Comparison of ENCODE assay signal across 9 mouse cellular contexts in genomic region chr9:27288442-27288841, GRCm38 (mm10). TPM values are rescaled to one million over a fixed set of nuclear protein-coding genes. Genes with fewer than 3 reads are reported as not detected.
DNase-seq lines count a peak whose midpoint lies in the region; ATAC-seq lines count a peak whose summit lies in the region.
"Had no signal": no experiment of that assay in that cellular context is flagged by ENCODE, and none has a peak within 500 bp of the region (broad histone marks: within the 10 kb centered on the region; RNA-seq: fewer than 3 reads in every experiment).

No protein-coding gene starts in this region.

- H3K27ac ChIP-seq in limb, embryonic 11.5 days (replicated peaks; ENCODE audit: low read depth, low read length), result no peak overlapping the region
- H3K27ac ChIP-seq in limb, embryonic 10.5 days, result no peak overlapping the region
- H3K27ac ChIP-seq in forebrain, embryonic 16.5 days (ENCODE audit: low read length), result no peak overlapping the region
- H3K27ac ChIP-seq in midbrain, embryonic 16.5 days (ENCODE audit: low read length), result no peak overlapping the region
- H3K27ac ChIP-seq: liver, embryonic 14.5 days had no signal

- ATAC-seq in limb, embryonic 11.5 days (ENCODE audit: insufficient number of reproducible peaks, low FRiP score, low TSS enrichment, low read depth), result no peak
- ATAC-seq in forebrain, embryonic 16.5 days, result peak; percentile 82
- peak; percentile 84 for ATAC-seq in midbrain, embryonic 16.5 days

- 0 out of 2 replicates have a peak overlapping the region, but pooled peaks have one; percentile 4 for H3K4me2 ChIP-seq in limb, embryonic 11.5 days (ENCODE audit: low read depth, severe bottlenecking)
- H3K4me2 ChIP-seq in forebrain, embryonic 16.5 days (ENCODE audit: low read length), result no peak overlapping the region
- H3K4me2 ChIP-seq in midbrain, embryonic 16.5 days (ENCODE audit: low read length), result no peak overlapping the region

- no peaks in the 10 kb centered on the region for H3K9me3 ChIP-seq in limb, embryonic 11.5 days (ENCODE audit: control insufficient read depth, low read length)
- no peaks in the 10 kb centered on the region for H3K9me3 ChIP-seq in limb, embryonic 10.5 days (replicated peaks)
- no peaks in the 10 kb centered on the region for H3K9me3 ChIP-seq in forebrain, embryonic 16.5 days (ENCODE audit: control insufficient read depth, low read length)
- no peaks in the 10 kb centered on the region for H3K9me3 ChIP-seq in midbrain, embryonic 16.5 days (replicated peaks; ENCODE audit: control insufficient read depth, low read length, poor library complexity, severe bottlenecking)

- no peaks in the 10 kb centered on the region for H3K4me1 ChIP-seq in limb, embryonic 11.5 days (ENCODE audit: control insufficient read depth, insufficient read depth, low read length)
- H3K4me1 ChIP-seq in limb, embryonic 10.5 days, result no peaks in the 10 kb centered on the region
- H3K4me1 ChIP-seq in forebrain, embryonic 16.5 days (replicated peaks; ENCODE audit: control insufficient read depth, insufficient read depth, low read length), result peaks cover 13% of the 10 kb centered on the region
- 0 out of 2 replicates have a peak, but pooled peaks cover 2% of the 10 kb centered on the region for H3K4me1 ChIP-seq in midbrain, embryonic 16.5 days (ENCODE audit: control insufficient read depth, insufficient read depth, low read length)

- peak; percentile 43 for DNase-seq in cerebellum, adult 9-11 months
- no peak for DNase-seq in cerebellum, adult 11 months
- no peak for DNase-seq in limb, embryonic 11.5 days (ENCODE audit: low spot score)
- DNase-seq in limb, embryonic 10.5 days (ENCODE audit: low spot score), result no peak
- no peak for DNase-seq in T-cell, adult 2 months (ENCODE audit: low spot score)
- DNase-seq in spleen, postnatal 4 days (ENCODE audit: low spot score in 2 of 2), result no peak

- H3K9ac ChIP-seq in limb, embryonic 11.5 days (ENCODE audit: low read length), result no peak overlapping the region
- no peak overlapping the region for H3K9ac ChIP-seq in forebrain, embryonic 16.5 days (replicated peaks; ENCODE audit: low read depth, low read length)
- H3K9ac ChIP-seq in midbrain, embryonic 16.5 days (ENCODE audit: low read depth, low read length), result no peak overlapping the region
- H3K9ac ChIP-seq: liver, embryonic 14.5 days had no signal

- H3K36me3 ChIP-seq in limb, embryonic 11.5 days (ENCODE audit: control insufficient read depth, insufficient read depth, low read length), result no peaks in the 10 kb centered on the region
- H3K36me3 ChIP-seq in limb, embryonic 10.5 days, result no peaks in the 10 kb centered on the region
- H3K36me3 ChIP-seq in forebrain, embryonic 16.5 days (ENCODE audit: control insufficient read depth, insufficient read depth), result no peaks in the 10 kb centered on the region
- no peaks in the 10 kb centered on the region for H3K36me3 ChIP-seq in midbrain, embryonic 16.5 days (ENCODE audit: control insufficient read depth, insufficient read depth, low read length)

- H3K27me3 ChIP-seq in limb, embryonic 11.5 days (ENCODE audit: control insufficient read depth, insufficient read depth, low read length), result no peaks in the 10 kb centered on the region
- no peaks in the 10 kb centered on the region for H3K27me3 ChIP-seq in limb, embryonic 10.5 days (ENCODE audit: low read depth, poor library complexity, severe bottlenecking)
- 0 out of 2 replicates have a peak, but pooled peaks cover 3% of the 10 kb centered on the region for H3K27me3 ChIP-seq in forebrain, embryonic 16.5 days (replicated peaks; ENCODE audit: control insufficient read depth, insufficient read depth, low read length)
- peaks cover 4% of the 10 kb centered on the region; the same call in 1 of the 2 replicates for H3K27me3 ChIP-seq in midbrain, embryonic 16.5 days (ENCODE audit: control insufficient read depth, insufficient read depth, low read depth, low read length)

- WGBS in limb, embryonic 11.5 days, result 52% methylated on average over 7 of the region's 7 CpGs
- WGBS in limb, embryonic 10.5 days, result 56% methylated on average over 7 of the region's 7 CpGs
- 4% methylated on average over 7 of the region's 7 CpGs for WGBS in forebrain, embryonic 16.5 days
- 13% methylated on average over 7 of the region's 7 CpGs for WGBS in midbrain, embryonic 16.5 days

- H3K4me3 ChIP-seq in limb, embryonic 11.5 days (ENCODE audit: low read depth, low read length), result no peak overlapping the region
- H3K4me3 ChIP-seq in limb, embryonic 10.5 days, result no peak overlapping the region
- no peak overlapping the region for H3K4me3 ChIP-seq in forebrain, embryonic 16.5 days (replicated peaks; ENCODE audit: low read length)
- H3K4me3 ChIP-seq in midbrain, embryonic 16.5 days (ENCODE audit: low read depth, low read length), result no peak overlapping the region

RNA-seq across cellular contexts. Expression of gene Igsf9b, which starts 10.6 kb away (rescaled TPM):
- polyA plus RNA-seq in limb, embryonic 11.5 days (2014; fragmentation: Nextera tagmentation; extraction: Ambion mirVana), result 2.5 and 2.9 TPM in 2 replicates
- 3.3 and 3.4 TPM in 2 replicates for polyA plus RNA-seq in limb, embryonic 10.5 days (2016; fragmentation: Nextera tagmentation; extraction: Ambion mirVana)
- polyA plus RNA-seq in forebrain, embryonic 16.5 days (2015; fragmentation: Nextera tagmentation; extraction: Ambion mirVana), result 12.0 and 16.7 TPM in 2 replicates
- polyA plus RNA-seq in midbrain, embryonic 16.5 days (2015; fragmentation: Nextera tagmentation; extraction: Ambion mirVana), result 21.9 and 22.8 TPM in 2 replicates
